Mouse (Mus musculus): Measurements from ENCODE around the gene Phlpp2. TPM values are rescaled to one million over a fixed set of nuclear protein-coding genes. Genes with fewer than 3 reads are reported as not detected.

Phlpp2 gene
- polyA plus RNA-seq, 1 experiment from 2014 or later = 4.4 TPM

GRCm38 (mm10) chr8:109986384-109986783, 118.0 kb downstream of the Phlpp2 start:
- Histone ChIP-seq H3K27me3 (ENCODE audit: control insufficient read depth, insufficient read depth, low read length) (no peaks in the 10 kb centered on the region), H3K9ac (ENCODE audit: low read length) (no peak overlapping the region), H3K9me3 (ENCODE audit: control insufficient read depth, low read length) (no peaks in the 10 kb centered on the region), H3K27ac (ENCODE audit: low read depth, low read length) (no peak overlapping the region), H3K4me2 (ENCODE audit: low read depth, low read length, severe bottlenecking) (no peak overlapping the region), H3K4me1 (replicated peaks; ENCODE audit: control insufficient read depth, insufficient read depth, low read length) (no peaks in the 10 kb centered on the region), H3K4me3 (ENCODE audit: low read depth, low read length) (no peak overlapping the region), H3K36me3 (ENCODE audit: control insufficient read depth, insufficient read depth, low read length) (no peaks in the 10 kb centered on the region)
- no peak for DNase-seq (ENCODE audit: low spot score)
- 82% methylated on average over 7 of the region's 7 CpGs for WGBS
- ATAC-seq (replicated peaks; ENCODE audit: low FRiP score) = no peak

GRCm38 (mm10) chr8:109987776-109988175, 119.4 kb downstream of the Phlpp2 start:
- no peak overlapping the region for H3K27ac ChIP-seq (ENCODE audit: low read depth, low read length)
- DNase-seq (ENCODE audit: low spot score) (no peak), ATAC-seq (replicated peaks; ENCODE audit: low FRiP score) (no peak)

GRCm38 (mm10) chr8:109989151-109989550, 120.8 kb downstream of the Phlpp2 start:
- Histone ChIP-seq H3K27me3 (ENCODE audit: control insufficient read depth, insufficient read depth, low read length) (no peaks in the 10 kb centered on the region), H3K9ac (ENCODE audit: low read length) (no peak overlapping the region), H3K4me3 (ENCODE audit: low read depth, low read length) (no peak overlapping the region), H3K36me3 (ENCODE audit: control insufficient read depth, insufficient read depth, low read length) (no peaks in the 10 kb centered on the region), H3K4me2 (ENCODE audit: low read depth, low read length, severe bottlenecking) (no peak overlapping the region), H3K27ac (ENCODE audit: low read depth, low read length) (no peak overlapping the region), H3K9me3 (ENCODE audit: control insufficient read depth, low read length) (no peaks in the 10 kb centered on the region), H3K4me1 (replicated peaks; ENCODE audit: control insufficient read depth, insufficient read depth, low read length) (no peaks in the 10 kb centered on the region)
- WGBS = 93% methylated on average over 8 of the region's 8 CpGs
- ATAC-seq (replicated peaks; ENCODE audit: low FRiP score) = no peak
- DNase-seq (ENCODE audit: low spot score) = no peak

More at GRCm38 (mm10) chr8:109987776-109988175, 119.4 kb downstream of the Phlpp2 start:
- Histone ChIP-seq H3K27me3 (ENCODE audit: control insufficient read depth, insufficient read depth, low read length) (no peaks in the 10 kb centered on the region), H3K36me3 (ENCODE audit: control insufficient read depth, insufficient read depth, low read length) (no peaks in the 10 kb centered on the region), H3K4me2 (ENCODE audit: low read depth, low read length, severe bottlenecking) (no peak overlapping the region), H3K9me3 (ENCODE audit: control insufficient read depth, low read length) (no peaks in the 10 kb centered on the region), H3K9ac (ENCODE audit: low read length) (no peak overlapping the region), H3K4me1 (replicated peaks; ENCODE audit: control insufficient read depth, insufficient read depth, low read length) (no peaks in the 10 kb centered on the region), H3K4me3 (ENCODE audit: low read depth, low read length) (no peak overlapping the region)
- WGBS = 86% methylated on average over 7 of the region's 7 CpGs

GRCm38 (mm10) chr8:109990224-109990623, 121.9 kb downstream of the Phlpp2 start, which contains the start of gene Tat:
Tat (plus strand) TSS chr8:109990437.
- no peaks in the 10 kb centered on the region for H3K4me1 ChIP-seq (replicated peaks; ENCODE audit: control insufficient read depth, insufficient read depth, low read length)

GRCm38 (mm10) chr8:109992166-109992565, 123.8 kb downstream of the Phlpp2 start:
- Histone ChIP-seq H3K9me3 (ENCODE audit: control insufficient read depth, low read length) (no peaks in the 10 kb centered on the region), H3K4me1 (replicated peaks; ENCODE audit: control insufficient read depth, insufficient read depth, low read length) (no peaks in the 10 kb centered on the region), H3K9ac (ENCODE audit: low read length) (no peak overlapping the region), H3K27me3 (ENCODE audit: control insufficient read depth, insufficient read depth, low read length) (no peaks in the 10 kb centered on the region), H3K36me3 (ENCODE audit: control insufficient read depth, insufficient read depth, low read length) (no peaks in the 10 kb centered on the region), H3K4me3 (ENCODE audit: low read depth, low read length) (no peak overlapping the region), H3K27ac (ENCODE audit: low read depth, low read length) (no peak overlapping the region), H3K4me2 (ENCODE audit: low read depth, low read length, severe bottlenecking) (no peak overlapping the region)
- ATAC-seq (replicated peaks; ENCODE audit: low FRiP score) (no peak), DNase-seq (ENCODE audit: low spot score) (no peak)
- 75% methylated on average over 5 of the region's 5 CpGs for WGBS

More at GRCm38 (mm10) chr8:109990224-109990623, 121.9 kb downstream of the Phlpp2 start, which contains the start of gene Tat:
- Histone ChIP-seq H3K4me2 (ENCODE audit: low read depth, low read length, severe bottlenecking) (no peak within 1 kb of the TSS), H3K27ac (ENCODE audit: low read depth, low read length) (no peak within 1 kb of the TSS), H3K27me3 (ENCODE audit: control insufficient read depth, insufficient read depth, low read length) (no peaks in the 10 kb centered on the region), H3K9ac (ENCODE audit: low read length) (no peak within 1 kb of the TSS), H3K4me3 (ENCODE audit: low read depth, low read length) (no peak within 1 kb of the TSS), H3K9me3 (ENCODE audit: control insufficient read depth, low read length) (no peaks in the 10 kb centered on the region), H3K36me3 (ENCODE audit: control insufficient read depth, insufficient read depth, low read length) (no peaks in the 10 kb centered on the region)
- ATAC-seq (replicated peaks; ENCODE audit: low FRiP score) (no peak), DNase-seq (ENCODE audit: low spot score) (no peak)
- 73% methylated on average over 8 of the region's 8 CpGs for WGBS

- Histone ChIP-seq H3K27ac (ENCODE audit: low read depth, low read length) (no peak overlapping the region), H3K4me3 (ENCODE audit: low read depth, low read length) (no peak overlapping the region), H3K4me1 (replicated peaks; ENCODE audit: control insufficient read depth, insufficient read depth, low read length) (no peaks in the 10 kb centered on the region), H3K36me3 (ENCODE audit: control insufficient read depth, insufficient read depth, low read length) (no peaks in the 10 kb centered on the region), H3K9ac (ENCODE audit: low read length) (no peak overlapping the region), H3K4me2 (ENCODE audit: low read depth, low read length, severe bottlenecking) (no peak overlapping the region), H3K27me3 (ENCODE audit: control insufficient read depth, insufficient read depth, low read length) (no peaks in the 10 kb centered on the region), H3K9me3 (ENCODE audit: control insufficient read depth, low read length) (no peaks in the 10 kb centered on the region)
- DNase-seq (ENCODE audit: low spot score) = no peak
- WGBS = 82% methylated on average over 1 of the region's 1 CpGs
- ATAC-seq (replicated peaks; ENCODE audit: low FRiP score) = no peak
These were observed 124.6 kb downstream of the Phlpp2 start for GRCm38 (mm10) chr8:109992951-109993350.

Other genes with a start within 250 kb of the Phlpp2 start
- gene Ist1, start 175.3 kb upstream of the Phlpp2 start, polyA plus RNA-seq (2014; fragmentation: Nextera tagmentation; extraction: Ambion mirVana) = 172 and 186 TPM in 2 replicates
- 50.2 and 56.1 TPM in 2 replicates for gene Zfp821, start 163.0 kb upstream of the Phlpp2 start, polyA plus RNA-seq (2014; fragmentation: Nextera tagmentation; extraction: Ambion mirVana)
- gene Atxn1l, start 130.8 kb upstream of the Phlpp2 start, polyA plus RNA-seq (2014; fragmentation: Nextera tagmentation; extraction: Ambion mirVana) = 8.3 and 8.6 TPM in 2 replicates
- gene Ap1g1, start 90.0 kb upstream of the Phlpp2 start, polyA plus RNA-seq (2014; fragmentation: Nextera tagmentation; extraction: Ambion mirVana) = 47.0 and 47.1 TPM in 2 replicates
- 0.65 and 1.1 TPM in 2 replicates for gene Marveld3, start 93.7 kb downstream of the Phlpp2 start, polyA plus RNA-seq (2014; fragmentation: Nextera tagmentation; extraction: Ambion mirVana)
- not detected in 2 replicates for gene Tat, start 121.9 kb downstream of the Phlpp2 start, polyA plus RNA-seq (2014; fragmentation: Nextera tagmentation; extraction: Ambion mirVana)
- not detected in 2 replicates for gene Chst4, start 171.2 kb downstream of the Phlpp2 start, polyA plus RNA-seq (2014; fragmentation: Nextera tagmentation; extraction: Ambion mirVana)
- 11.0 and 11.8 TPM in 2 replicates for gene Zfp612, start 211.2 kb downstream of the Phlpp2 start, polyA plus RNA-seq (2014; fragmentation: Nextera tagmentation; extraction: Ambion mirVana)
- gene Gm21964, start 232.7 kb downstream of the Phlpp2 start, polyA plus RNA-seq (2014; fragmentation: Nextera tagmentation; extraction: Ambion mirVana) = not detected in 2 replicates
- not detected in 2 replicates for gene Gm17720, start 234.2 kb downstream of the Phlpp2 start, polyA plus RNA-seq (2014; fragmentation: Nextera tagmentation; extraction: Ambion mirVana)